Mouse (Mus musculus) spleen, adult 10 weeks (tissue): ENCODE data around the gene Atf7. TPM values are rescaled to one million over a fixed set of nuclear protein-coding genes. Genes with fewer than 3 reads are reported as not detected.

Experiments used
- polyA plus RNA-seq: library from polyadenylated mRNA; stranded (reverse); fragments of 350-450 nt; fragmentation: Illumina TruSeq; extraction: RNeasy Lipid Tissue Mini Kit (QIAGEN cat#74804); gene quantifications from one replicate; pipeline ENCODE4 v1.2.3, GENCODE M21; 2015; ENCODE audit warnings: low replicate concordance; ENCODE audit not compliant: insufficient read depth

Gene Atf7
- 114 TPM for polyA plus RNA-seq

GRCm38 (mm10) chr15:102624970-102625686 lies at the start of gene Atf7, which contains the start of gene Gm28047:
TSS of gene Atf7 (minus strand) at chr15:102625464.
TSS of gene Gm28047 (minus strand) at chr15:102625067.

DNA sequence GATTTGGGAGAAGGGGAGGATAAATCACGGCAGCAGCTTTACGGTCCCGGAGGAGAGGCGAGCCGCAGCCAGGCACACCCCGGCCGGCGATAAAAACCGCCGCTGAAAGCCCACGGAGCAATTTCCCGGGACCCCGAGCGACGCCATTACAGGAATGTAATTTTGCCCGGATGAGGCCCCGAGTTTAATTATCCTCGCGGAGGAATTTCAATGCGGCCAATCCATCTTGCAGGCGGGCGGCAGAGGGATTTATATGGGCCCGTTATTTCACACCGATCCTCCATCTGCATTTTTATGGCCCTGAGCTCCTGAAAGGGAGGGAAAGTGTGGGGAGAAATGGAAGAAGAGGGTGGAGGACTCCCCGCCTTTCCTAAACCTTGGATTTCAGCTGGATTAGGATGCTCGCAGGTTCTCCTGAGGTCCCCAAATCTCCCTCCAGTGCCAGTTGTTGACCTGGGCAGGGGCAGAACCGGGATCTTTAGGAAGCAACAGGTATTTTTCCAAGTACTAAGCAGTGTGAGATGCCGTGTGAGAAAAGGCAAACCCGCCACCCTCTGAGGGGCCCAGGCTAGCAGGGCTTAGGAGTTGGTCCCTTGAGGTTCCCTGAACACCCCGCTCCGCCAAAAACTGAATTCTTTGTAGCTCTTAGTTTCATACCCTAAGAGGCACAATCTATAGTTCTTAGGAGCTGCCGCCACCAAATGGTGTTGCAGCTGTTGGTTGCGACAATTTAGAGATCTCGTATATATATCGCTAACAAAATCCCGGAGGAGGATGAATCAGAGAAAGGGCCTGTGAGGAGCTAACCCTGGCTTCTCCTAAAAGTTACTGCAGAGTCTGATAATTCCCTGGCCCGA lies 47.2 kb upstream of the Atf7 start, which contains the start of gene Atp5g2:
Gene Atp5g2, minus strand, starts transcription at position 138 of the 857 bp plus-strand sequence.

DNA sequence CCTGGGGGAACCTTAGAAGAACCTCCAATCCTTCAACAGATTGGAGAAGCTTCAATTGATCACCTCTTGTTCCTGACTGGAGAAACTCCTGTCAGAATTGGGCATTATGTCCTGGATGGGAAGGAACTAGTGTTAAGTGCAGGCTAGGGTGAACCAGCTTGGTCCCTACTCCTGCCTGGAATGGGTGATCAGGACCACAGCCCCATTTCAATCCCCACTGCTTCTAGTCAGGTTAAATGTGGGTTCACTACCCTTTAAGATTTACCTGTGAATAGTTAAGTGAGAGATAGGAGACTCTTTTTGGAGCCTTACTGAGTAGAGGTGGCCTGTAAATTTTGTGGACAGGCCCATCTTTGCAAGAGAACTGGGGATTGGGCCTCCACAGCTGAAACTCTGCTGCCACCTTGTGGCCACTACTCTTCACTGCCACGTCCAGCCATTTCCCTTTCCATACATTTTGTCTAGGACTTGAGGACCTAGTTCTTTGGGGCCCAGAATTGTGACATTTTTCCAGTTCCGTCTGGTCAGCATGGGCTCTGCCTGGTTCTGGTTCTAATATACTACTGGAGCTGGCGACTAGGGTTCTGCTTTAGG lies 100.3 kb downstream of the Atf7 start, which contains the start of gene Npff:
Gene Npff, minus strand, starts transcription at position 51 of the 594 bp plus-strand sequence.

GRCm38 (mm10) chr15:102517976-102518858 lies 107.0 kb downstream of the Atf7 start, which contains the start of gene Tarbp2:
TSS of gene Tarbp2 (plus strand) at chr15:102518192.

GRCm38 (mm10) chr15:102516728-102517404 lies 108.4 kb downstream of the Atf7 start, which contains the start of gene Map3k12:
TSS of gene Map3k12 (minus strand) at chr15:102517064.

DNA sequence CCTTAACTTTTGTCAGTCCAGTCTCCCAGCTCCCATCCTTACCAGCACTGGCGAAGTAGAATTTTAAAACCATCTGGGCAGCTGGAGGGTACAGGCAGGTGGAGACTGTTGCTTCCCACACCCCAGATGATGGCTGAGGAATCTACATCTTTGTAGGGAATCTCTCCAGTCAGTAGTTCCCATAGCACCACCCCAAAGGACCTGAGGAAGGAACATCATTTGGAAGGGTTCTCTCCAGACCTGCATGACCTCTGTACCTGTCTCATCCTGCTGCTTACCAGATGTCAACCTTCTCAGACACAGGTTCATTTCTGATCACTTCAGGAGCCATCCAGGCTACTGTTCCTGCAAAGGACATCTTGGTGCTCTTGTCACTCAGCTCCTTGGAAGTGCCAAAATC lies 121.8 kb downstream of the Atf7 start, which contains the start of gene Gm10337:
Gene Gm10337, plus strand, starts transcription at position 276 of the 400 bp plus-strand sequence.

Other genes with a start within 250 kb of the Atf7 start
- 84.1 TPM for gene Sp1, start 219.3 kb downstream of the Atf7 start, polyA plus RNA-seq
- 0.15 TPM for gene Amhr2, start 180.1 kb downstream of the Atf7 start, polyA plus RNA-seq
- 125 TPM for gene Prr13, start 166.4 kb downstream of the Atf7 start, polyA plus RNA-seq
- gene Pcbp2, start 154.9 kb downstream of the Atf7 start, polyA plus RNA-seq, result 833 TPM
- gene Gm10337, start 121.7 kb downstream of the Atf7 start, polyA plus RNA-seq, result not detected
- 3.3 TPM for gene Map3k12, start 108.4 kb downstream of the Atf7 start, polyA plus RNA-seq
- gene Tarbp2, start 107.3 kb downstream of the Atf7 start, polyA plus RNA-seq, result 23.3 TPM
- 7.5 TPM for gene Npff, start 100.5 kb downstream of the Atf7 start, polyA plus RNA-seq
- gene Gm28047, start 397 bp downstream of the Atf7 start, polyA plus RNA-seq, result not detected
- gene Atp5g2, start 46.9 kb upstream of the Atf7 start, polyA plus RNA-seq, result 65.2 TPM
- gene Calcoco1, start 96.7 kb upstream of the Atf7 start, polyA plus RNA-seq, result 32.9 TPM